Mouse (Mus musculus): ENCODE data around the gene Ddx19b. TPM values are rescaled to one million over a fixed set of nuclear protein-coding genes. Genes with fewer than 3 reads are reported as not detected.
"Not testable (repeated sequence)": the region's sequence is repeated elsewhere in the genome, so short reads cannot be mapped to it uniquely, and the experiment has no call there.

The Ddx19b gene
- total RNA-seq, 2 experiments from 2014 or later, result 10.6 to 11.7 TPM

- peak; percentile 82 to 85 for DNase-seq
- intact Hi-C loops (cut with DNase I), result loop anchor here (5.0 kb wide), 3 partner anchors 48 to 223 kb away; partner anchors contain the start of gene Fuk
These were observed 61.4 kb downstream of the Ddx19b start for GRCm38 (mm10) chr8:110969910-110970770.

GRCm38 (mm10) chr8:110967326-110967725 lies 64.2 kb downstream of the Ddx19b start:
- intact Hi-C loops (cut with DNase I), result loop anchor here (5.0 kb wide), 2 partner anchors 45 to 65 kb away; partner anchors contain the start of gene Fuk
- DNase-seq, result no peak

- DNase-seq, result no peak
- intact Hi-C loops (cut with DNase I), result loop anchor here (5.0 kb wide), 2 partner anchors 44 to 64 kb away; partner anchors contain the start of gene Fuk
These were observed 65.0 kb downstream of the Ddx19b start for GRCm38 (mm10) chr8:110966586-110966985.

GRCm38 (mm10) chr8:110965594-110965993 lies 66.0 kb downstream of the Ddx19b start:
- intact Hi-C loops (cut with DNase I), result loop anchor here (5.0 kb wide), 2 partner anchors 43 to 63 kb away; partner anchors contain the start of gene Fuk
- DNase-seq, result peak; percentile 78 to 91

GRCm38 (mm10) chr8:110964666-110965065 lies 66.9 kb downstream of the Ddx19b start:
- intact Hi-C loops (cut with DNase I), result loop anchor here (5.0 kb wide), 2 partner anchors 42 to 62 kb away; partner anchors contain the start of gene Fuk
- DNase-seq, result no peak

- intact Hi-C loops (cut with DNase I), result no loop called here
- DNase-seq, result no peak
These were observed 68.5 kb downstream of the Ddx19b start for GRCm38 (mm10) chr8:110963051-110963450.

- DNase-seq, result no peak
- intact Hi-C loops (cut with DNase I), result no loop called here
These were observed 71.6 kb downstream of the Ddx19b start for GRCm38 (mm10) chr8:110959906-110960305.

- DNase-seq, result no peak
- intact Hi-C loops (cut with DNase I), result no loop called here
These were observed 72.3 kb downstream of the Ddx19b start for GRCm38 (mm10) chr8:110959071-110959780.

- intact Hi-C loops (cut with DNase I); DNase-seq: not testable (repeated sequence)
These were observed 73.0 kb downstream of the Ddx19b start for GRCm38 (mm10) chr8:110958553-110958952.

- intact Hi-C loops (cut with DNase I), result no loop called here
These were observed 73.4 kb downstream of the Ddx19b start for GRCm38 (mm10) chr8:110958135-110958534.

GRCm38 (mm10) chr8:110957471-110957870 lies 74.1 kb downstream of the Ddx19b start:
- no peak for DNase-seq
- intact Hi-C loops (cut with DNase I), result no loop called here

More at GRCm38 (mm10) chr8:110958135-110958534, 73.4 kb downstream of the Ddx19b start:
- no peak for DNase-seq

- intact Hi-C loops (cut with DNase I), result no loop called here
These were observed 74.7 kb downstream of the Ddx19b start for GRCm38 (mm10) chr8:110956619-110957450.

GRCm38 (mm10) chr8:110954776-110955175 lies 76.8 kb downstream of the Ddx19b start:
- no peak for DNase-seq
- intact Hi-C loops (cut with DNase I), result no loop called here

More at GRCm38 (mm10) chr8:110956619-110957450, 74.7 kb downstream of the Ddx19b start:
- no peak for DNase-seq

Small RNA genes lying within 50 kb of the gene (microRNA-seq; reads per million reads assigned to microRNA genes)
- gene Gm24103, result 0 reads per million in 2 experiments
- gene Mir3473d, result 0.27 to 0.48 reads per million in 2 experiments

Other genes starting within 250 kb of the Ddx19b start
- 10 to 100 TPM in 1 of 2 experiments, 1 to 10 TPM in 1; 10.0 to 10.1 TPM for gene Il34, start 225.8 kb downstream of the Ddx19b start, total RNA-seq (2021)
- gene Cog4, start 185.2 kb downstream of the Ddx19b start, total RNA-seq (2021), result 10 to 100 TPM; 63.5 to 67.0 TPM
- 10 to 100 TPM; 42.6 to 49.2 TPM for gene Sf3b3, start 185.0 kb downstream of the Ddx19b start, total RNA-seq (2021)
- 1 to 10 TPM; 6.2 to 6.3 TPM for gene Fuk, start 129.3 kb downstream of the Ddx19b start, total RNA-seq (2021)
- 10 to 100 TPM; 32.6 to 33.0 TPM for gene St3gal2, start 111.8 kb downstream of the Ddx19b start, total RNA-seq (2021)
- 10 to 100 TPM; 33.5 to 34.6 TPM for gene Ddx19a, start 34.0 kb downstream of the Ddx19b start, total RNA-seq (2021)
- gene Aars, start 1.4 kb upstream of the Ddx19b start, total RNA-seq (2021), result 10 to 100 TPM; 31.8 to 32.9 TPM
- not detected for gene Exosc6, start 24.6 kb upstream of the Ddx19b start, total RNA-seq (2021)
- under 1 TPM; 0.41 to 0.76 TPM for gene Clec18a, start 60.7 kb upstream of the Ddx19b start, total RNA-seq (2021)
- gene Pdpr, start 62.9 kb upstream of the Ddx19b start, total RNA-seq (2021), result 10 to 100 TPM; 86.2 to 88.0 TPM
- gene Glg1, start 227.5 kb upstream of the Ddx19b start, total RNA-seq (2021), result 100 to 1,000 TPM; 108 to 109 TPM